Comparison of ENCODE assay signal across 21 mouse cellular contexts in genomic region chr3:153902595-153902994, GRCm38 (mm10). TPM values are rescaled to one million over a fixed set of nuclear protein-coding genes. Genes with fewer than 3 reads are reported as not detected.
DNase-seq lines count a peak whose midpoint lies in the region; ATAC-seq and TF ChIP-seq lines count a peak whose summit lies in the region.
"Had no signal": no experiment of that assay in that cellular context is flagged by ENCODE, and none has a peak within 500 bp of the region (broad histone marks: within the 10 kb centered on the region; RNA-seq: fewer than 3 reads in every experiment).

No protein-coding gene starts in this region.

- peaks cover 45% of the 10 kb centered on the region for H3K36me3 ChIP-seq in heart, embryonic 10.5 days
- H3K36me3 ChIP-seq in heart, adult 2 months (ENCODE audit: control insufficient read depth, insufficient read depth, low read length), result peaks cover 14% of the 10 kb centered on the region
- H3K36me3 ChIP-seq in liver, embryonic 12.5 days, result peaks cover 45% of the 10 kb centered on the region

- no peaks in the 10 kb centered on the region; the same call in 1 of the 2 replicates for H3K4me1 ChIP-seq in heart, embryonic 10.5 days
- no peaks in the 10 kb centered on the region for H3K4me1 ChIP-seq in heart, adult 2 months (ENCODE audit: control insufficient read depth, insufficient read depth, low read length)
- H3K4me1 ChIP-seq in liver, embryonic 12.5 days, result peaks cover 32% of the 10 kb centered on the region
- H3K4me1 ChIP-seq: embryonic facial prominence, embryonic 13.5 days; forebrain, embryonic 13.5 days; hindbrain, embryonic 12.5 days had no signal

- WGBS in heart, embryonic 10.5 days, result 43% methylated on average over 3 of the region's 3 CpGs
- WGBS in heart, adult 2 months, result 20% methylated on average over 3 of the region's 3 CpGs
- WGBS in liver, embryonic 12.5 days (ENCODE audit: insufficient replicate concordance), result 25% methylated on average over 3 of the region's 3 CpGs

- TF ChIP-seq POLR2A in heart, adult 2 months (IDR thresholded peaks at IDR 0.05; ENCODE audit: insufficient read depth, low read depth, low read length), result no peak

- H3K9ac ChIP-seq in heart, adult 2 months (ENCODE audit: low read depth, low read length), result no peak overlapping the region
- no peak overlapping the region for H3K9ac ChIP-seq in liver, embryonic 12.5 days
- H3K9ac ChIP-seq: embryonic facial prominence, embryonic 13.5 days; forebrain, embryonic 13.5 days; heart, embryonic 13.5 days; hindbrain, embryonic 12.5 days had no signal

- H3K9me3 ChIP-seq in heart, embryonic 10.5 days, result no peaks in the 10 kb centered on the region
- no peaks in the 10 kb centered on the region for H3K9me3 ChIP-seq in liver, embryonic 12.5 days (replicated peaks)
- H3K9me3 ChIP-seq: embryonic facial prominence, embryonic 13.5 days; forebrain, embryonic 13.5 days; heart, embryonic 13.5 days; hindbrain, embryonic 12.5 days had no signal

- H3K79me2 ChIP-seq in heart, adult 2 months (replicated peaks; ENCODE audit: control insufficient read depth, insufficient read depth, low read length), result no peaks in the 10 kb centered on the region

- H3K4me3 ChIP-seq in heart, embryonic 10.5 days, result no peak overlapping the region
- H3K4me3 ChIP-seq in heart, adult 2 months, result no peak overlapping the region
- H3K4me3 ChIP-seq in liver, embryonic 12.5 days, result no peak overlapping the region
- H3K4me3 ChIP-seq: embryonic facial prominence, embryonic 13.5 days; forebrain, embryonic 13.5 days; gastrocnemius, adult 2 months; heart, embryonic 13.5 days; hindbrain, embryonic 12.5 days had no signal

- ATAC-seq in liver, embryonic 12.5 days, result no peak
- 0 out of 2 replicates have a peak, but pooled peaks have one; percentile 2 for ATAC-seq in granulocyte monocyte progenitor cell, adult 5-6 weeks (replicated peaks; ENCODE audit: poor library complexity, severe bottlenecking)
- ATAC-seq: forebrain, embryonic 13.5 days; hindbrain, embryonic 16.5 days; inflammation-experienced regulatory T-cells, adult 6 months had no signal

- intact Hi-C loops in heart, adult 2 months (cut with DNase I), result no loop called here

- H3K4me2 ChIP-seq in liver, embryonic 12.5 days, result no peak overlapping the region
- H3K4me2 ChIP-seq: embryonic facial prominence, embryonic 13.5 days; forebrain, embryonic 13.5 days; heart, embryonic 13.5 days; hindbrain, embryonic 12.5 days had no signal

- no peaks in the 10 kb centered on the region for H3K27me3 ChIP-seq in heart, embryonic 10.5 days (ENCODE audit: insufficient read depth, poor library complexity, severe bottlenecking)
- H3K27me3 ChIP-seq in heart, adult 2 months (ENCODE audit: control insufficient read depth, insufficient read depth, low read length), result no peaks in the 10 kb centered on the region
- 0 out of 2 replicates have a peak, but pooled peaks cover under 1% of the 10 kb centered on the region for H3K27me3 ChIP-seq in liver, embryonic 12.5 days (replicated peaks)
- H3K27me3 ChIP-seq: embryonic facial prominence, embryonic 13.5 days; forebrain, embryonic 13.5 days; heart, embryonic 13.5 days; hindbrain, embryonic 12.5 days had no signal

- no peak for TF ChIP-seq CTCF in heart, adult 2 months (IDR thresholded peaks at IDR 0.05)

- DNase-seq in heart, embryonic 10.5 days (ENCODE audit: low spot score), result peak; percentile 57
- DNase-seq in heart, adult 2 months, result no peak
- DNase-seq in liver, result no peak
- no peak for DNase-seq in B cell, adult 2 months
- no peak for DNase-seq in gastrocnemius, postnatal 10 days
- DNase-seq: adrenal gland, postnatal 10 days; cerebellum, adult 18-20 months; cerebellum, adult 9-11 months; cerebellum, postnatal 36 days; gastrocnemius, adult 2 months; gastrocnemius, postnatal 36 days; heart, postnatal 36 days had no signal

- TF ChIP-seq EP300 in heart, adult 2 months (IDR thresholded peaks at IDR 0.05; ENCODE audit: insufficient read depth, low read depth, low read length), result no peak

- no peak overlapping the region for H3K27ac ChIP-seq in heart, embryonic 10.5 days
- no peak overlapping the region for H3K27ac ChIP-seq in heart, adult 2 months
- peak overlapping the region; percentile 64; the same call in 1 of the 2 replicates for H3K27ac ChIP-seq in liver, embryonic 12.5 days
- H3K27ac ChIP-seq: embryonic facial prominence, embryonic 13.5 days; forebrain, embryonic 13.5 days; gastrocnemius, adult 2 months; heart, embryonic 13.5 days; hindbrain, embryonic 12.5 days had no signal

RNA-seq across cellular contexts. Expression of gene Msh4, which starts 3.3 kb away (rescaled TPM):
- polyA plus RNA-seq in heart, embryonic 10.5 days (2016; fragmentation: Nextera tagmentation; extraction: Ambion mirVana), result 0.09 and 0.11 TPM in 2 replicates
- total RNA-seq in heart, adult 2 months (2021), result under 1 TPM in 1 of 2 experiments, not detected in 1; 0.07 TPM
- 0.06 TPM in 1 of 2 replicates, not detected in the other for polyA plus RNA-seq in heart, adult 2 months (2012; rRNA removed)
- polyA plus RNA-seq in liver, embryonic 12.5 days (2016; fragmentation: Nextera tagmentation; extraction: Ambion mirVana), result 0.10 and 0.11 TPM in 2 replicates
- not detected in 2 replicates for total RNA-seq in granulocyte monocyte progenitor cell, adult 5-6 weeks (2014; fragmentation: Nextera tagmentation)
- total RNA-seq in granulocyte monocyte progenitor cell, adult 5-6 weeks (2017), result not detected in 2 replicates
- under 1 TPM; 0.16 to 0.25 TPM for total RNA-seq in gastrocnemius, postnatal 10 days (2021)
- total RNA-seq: gastrocnemius, postnatal 36 days had no signal

RNA-seq across cellular contexts. Expression of gene Rabggtb, which starts 10.2 kb away (rescaled TPM):
- 56.8 and 57.2 TPM in 2 replicates for polyA plus RNA-seq in heart, embryonic 10.5 days (2016; fragmentation: Nextera tagmentation; extraction: Ambion mirVana)
- total RNA-seq in heart, adult 2 months (2021), result 10 to 100 TPM; 81.8 to 98.2 TPM
- polyA plus RNA-seq in heart, adult 2 months (2012; rRNA removed), result 48.0 and 89.5 TPM in 2 replicates
- polyA plus RNA-seq in liver, embryonic 12.5 days (2016; fragmentation: Nextera tagmentation; extraction: Ambion mirVana), result 60.8 and 62.2 TPM in 2 replicates
- 97.2 and 123 TPM in 2 replicates for total RNA-seq in granulocyte monocyte progenitor cell, adult 5-6 weeks (2014; fragmentation: Nextera tagmentation)
- 118 and 137 TPM in 2 replicates for total RNA-seq in granulocyte monocyte progenitor cell, adult 5-6 weeks (2017)
- 10 to 100 TPM; 67.0 to 72.3 TPM for total RNA-seq in gastrocnemius, postnatal 10 days (2021)

RNA-seq across cellular contexts. Expression of gene Acadm, which starts 41.8 kb away (rescaled TPM):
- polyA plus RNA-seq in heart, embryonic 10.5 days (2016; fragmentation: Nextera tagmentation; extraction: Ambion mirVana), result 91.2 and 141 TPM in 2 replicates
- total RNA-seq in heart, adult 2 months (2021), result 1,000 to 10,000 TPM; 1,125 to 1,306 TPM
- 480 and 876 TPM in 2 replicates for polyA plus RNA-seq in heart, adult 2 months (2012; rRNA removed)
- polyA plus RNA-seq in liver, embryonic 12.5 days (2016; fragmentation: Nextera tagmentation; extraction: Ambion mirVana), result 51.7 and 53.4 TPM in 2 replicates
- total RNA-seq in granulocyte monocyte progenitor cell, adult 5-6 weeks (2014; fragmentation: Nextera tagmentation), result 73.9 and 78.5 TPM in 2 replicates
- total RNA-seq in granulocyte monocyte progenitor cell, adult 5-6 weeks (2017), result 185 and 291 TPM in 2 replicates
- 100 to 1,000 TPM; 248 to 275 TPM for total RNA-seq in gastrocnemius, postnatal 10 days (2021)

RNA-seq across cellular contexts. Expression of gene Asb17, which starts 58.6 kb away (rescaled TPM):
- 1.0 and 2.0 TPM in 2 replicates for polyA plus RNA-seq in heart, embryonic 10.5 days (2016; fragmentation: Nextera tagmentation; extraction: Ambion mirVana)
- total RNA-seq in heart, adult 2 months (2021), result not detected
- polyA plus RNA-seq in heart, adult 2 months (2012; rRNA removed), result not detected in 2 replicates
- 5.3 and 6.4 TPM in 2 replicates for polyA plus RNA-seq in liver, embryonic 12.5 days (2016; fragmentation: Nextera tagmentation; extraction: Ambion mirVana)
- total RNA-seq in granulocyte monocyte progenitor cell, adult 5-6 weeks (2014; fragmentation: Nextera tagmentation), result not detected in 2 replicates
- not detected in 2 replicates for total RNA-seq in granulocyte monocyte progenitor cell, adult 5-6 weeks (2017)
- total RNA-seq in gastrocnemius, postnatal 10 days (2021), result not detected
- total RNA-seq: adrenal gland, postnatal 10 days; gastrocnemius, postnatal 36 days; heart, adult 8-10 months; heart, postnatal 36 days had no signal
- polyA plus RNA-seq: forebrain, embryonic 13.5 days; inflammation-experienced regulatory T-cells, adult 6 months had no signal
